13 mouse cellular contexts compared by ENCODE assay signal in genomic region chr1:148721409-148721808, GRCm38 (mm10).
"Had no signal": no experiment of that assay in that cellular context is flagged by ENCODE, and none has a peak within 500 bp of the region (broad histone marks: within the 10 kb centered on the region; RNA-seq: fewer than 3 reads in every experiment).

No protein-coding gene starts in this region.

- H3K27ac ChIP-seq: kidney, postnatal 0 days; left cerebral cortex, adult 2 months; liver, embryonic 14.5 days; macrophage had no signal

- ATAC-seq: intestine, postnatal 0 days; liver, postnatal 0 days; lung, postnatal 0 days had no signal

- DNase-seq: kidney, adult 2 months; kidney, postnatal 36 days; layer of hippocampus, postnatal 36 days; liver, postnatal 0 days; lung, embryonic 14.5 days; thymus, adult 18-20 months; thymus, postnatal 4 days had no signal

- H3K4me3 ChIP-seq: left cerebral cortex, adult 2 months had no signal

- H3K4me2 ChIP-seq: lung, embryonic 14.5 days had no signal

- H3K9ac ChIP-seq: liver, embryonic 14.5 days; liver, postnatal 0 days; lung, embryonic 14.5 days had no signal
